Mouse (Mus musculus) lung, embryonic 14.5 days (tissue): Measurements from ENCODE around the gene Igfbp4. TPM values are rescaled to one million over a fixed set of nuclear protein-coding genes. Genes with fewer than 3 reads are reported as not detected.

Experiments
- ATAC-seq: fragments of 200-750 bp; cut with Nextera tagmentation; 2 replicates; pipeline ENCODE4 v1.8.0; 2017; ENCODE audit warnings: mild to moderate bottlenecking, moderate TSS enrichment, moderate library complexity; ENCODE audit not compliant: insufficient read depth
- DNase-seq: peaks from one replicate; pipeline ENCODE4 v3.0.0-alpha.2; 2015
- H3K27ac ChIP-seq: fragments of 300-500 bp; sonication (generic); 2 replicates; pipeline ENCODE4 v1.5.1; 2014; ENCODE audit warnings: low read depth, mild to moderate bottlenecking, moderate library complexity
- H3K27me3 ChIP-seq: fragments of 300-500 bp; sonication (generic); 2 replicates; pipeline ENCODE4 v1.6.1; 2014; ENCODE audit warnings: low read length, control low read depth; ENCODE audit not compliant: insufficient read depth
- H3K36me3 ChIP-seq: fragments of 300-500 bp; sonication (generic); 2 replicates; pipeline ENCODE4 v1.6.1; 2014; ENCODE audit warnings: control low read depth; ENCODE audit not compliant: insufficient read depth
- H3K4me1 ChIP-seq: fragments of 300-500 bp; sonication (generic); 2 replicates; pipeline ENCODE4 v1.6.1; 2014; ENCODE audit warnings: antibody characterized with exemption, control low read depth; ENCODE audit not compliant: insufficient read depth
- H3K4me2 ChIP-seq: fragments of 300-500 bp; sonication (generic); 2 replicates; pipeline ENCODE4 v1.6.1; 2014; ENCODE audit warnings: mild to moderate bottlenecking
- H3K4me3 ChIP-seq: fragments of 300-500 bp; sonication (generic); 2 replicates; pipeline ENCODE4 v1.5.1; 2014; ENCODE audit warnings: low read depth, low read length
- H3K9ac ChIP-seq: fragments of 300-500 bp; sonication (generic); 2 replicates; pipeline ENCODE4 v1.6.1; 2014
- H3K9me3 ChIP-seq: fragments of 300-500 bp; sonication (generic); 2 replicates; pipeline ENCODE4 v1.6.1; 2016; ENCODE audit warnings: low read depth, low read length, control low read depth
- CTCF ChIP-seq: IDR thresholded peaks from 2 replicates; pipeline ENCODE4 v1.5.1; 2016; ENCODE audit warnings: antibody characterized with exemption, low read depth
- WGBS: fragments of 180-500 bp; shearing (Covaris S2); extraction: QIAGEN DNeasy Blood & Tissue Kit; methylation state at CpG from one replicate; pipeline ENCODE4 v1.1.7; 2014; 5-methylcytosine and 5-hydroxymethylcytosine counted together
- polyA plus RNA-seq: library from polyadenylated mRNA; unstranded; fragments of >200 nt; fragmentation: Nextera tagmentation; extraction: Ambion mirVana; gene quantifications from 2 replicates; pipeline ENCODE4 v1.2.1, GENCODE M21; 2014

The Igfbp4 gene
- polyA plus RNA-seq, 1 experiment from 2014 or later, result 404 TPM

DNA sequence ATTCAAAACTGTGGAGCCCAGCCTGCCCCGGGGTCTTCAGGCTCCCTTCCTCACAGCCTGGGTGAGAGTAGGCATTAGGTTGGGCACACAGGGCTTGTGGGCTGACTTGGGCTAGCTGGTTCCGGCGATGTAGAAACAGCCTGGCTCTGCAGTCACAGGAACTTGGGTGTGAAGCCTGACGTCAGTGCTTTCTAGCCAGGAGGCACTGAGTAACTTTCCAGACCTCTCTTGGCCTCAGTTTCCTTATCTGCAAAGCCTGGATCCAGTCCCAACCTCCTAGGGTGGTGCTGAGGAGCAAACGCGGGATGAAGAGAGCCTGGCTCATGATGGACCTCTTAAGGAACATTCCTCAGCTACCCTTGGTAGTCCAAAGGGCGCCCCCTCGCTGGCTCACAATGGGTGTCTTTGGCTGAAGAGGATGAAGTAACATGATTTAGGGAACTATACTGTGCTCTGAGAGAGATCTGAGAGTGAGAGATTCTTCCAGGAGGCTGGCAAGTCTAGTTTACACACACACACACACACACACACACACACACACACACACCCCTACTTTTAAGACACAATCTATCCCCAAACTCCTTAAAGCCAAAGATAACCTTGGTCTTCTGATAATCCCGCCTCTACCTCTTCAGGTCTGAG, 40.0 kb downstream of the Igfbp4 start:
- no peak overlapping the region for H3K27ac ChIP-seq
- no peak overlapping the region for H3K9ac ChIP-seq
- no peaks in the 10 kb centered on the region for H3K9me3 ChIP-seq
- WGBS, result 74% methylated on average over 9 of the region's 9 CpGs
- H3K27me3 ChIP-seq, result no peaks in the 10 kb centered on the region
- TF ChIP-seq CTCF, result no peak
- H3K36me3 ChIP-seq, result no peaks in the 10 kb centered on the region
- ATAC-seq (no peak), DNase-seq (no peak)
- H3K4me1 ChIP-seq, result no peaks in the 10 kb centered on the region
- H3K4me3 ChIP-seq, result no peak overlapping the region
- H3K4me2 ChIP-seq, result no peak overlapping the region

DNA sequence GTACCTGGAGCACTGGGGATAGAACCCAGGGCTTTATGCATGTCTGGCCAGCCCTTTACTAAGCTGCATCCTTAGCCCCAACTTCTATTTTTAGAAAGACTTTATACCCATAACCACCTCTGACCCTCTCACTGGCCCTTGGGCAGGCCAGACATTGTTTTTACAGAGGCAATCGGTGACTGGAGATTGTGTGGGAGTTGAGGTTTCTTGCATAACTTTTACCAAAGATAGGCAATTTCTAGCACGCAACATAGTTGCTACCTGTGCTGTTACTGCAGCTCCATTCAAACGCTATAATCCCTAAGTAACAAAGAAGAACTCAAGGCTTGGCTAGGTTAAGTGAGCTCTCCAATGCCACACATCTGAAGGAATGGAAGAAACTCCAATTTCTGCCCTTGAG, 40.5 kb downstream of the Igfbp4 start:
- H3K36me3 ChIP-seq, result no peaks in the 10 kb centered on the region
- H3K4me2 ChIP-seq, result no peak overlapping the region
- no peaks in the 10 kb centered on the region for H3K4me1 ChIP-seq
- 64% methylated on average over 3 of the region's 3 CpGs for WGBS
- no peak overlapping the region for H3K27ac ChIP-seq
- H3K4me3 ChIP-seq, result no peak overlapping the region
- DNase-seq, result no peak
- H3K27me3 ChIP-seq, result no peaks in the 10 kb centered on the region
- H3K9ac ChIP-seq, result no peak overlapping the region
- ATAC-seq, result no peak
- no peak for TF ChIP-seq CTCF
- H3K9me3 ChIP-seq, result no peaks in the 10 kb centered on the region

DNA sequence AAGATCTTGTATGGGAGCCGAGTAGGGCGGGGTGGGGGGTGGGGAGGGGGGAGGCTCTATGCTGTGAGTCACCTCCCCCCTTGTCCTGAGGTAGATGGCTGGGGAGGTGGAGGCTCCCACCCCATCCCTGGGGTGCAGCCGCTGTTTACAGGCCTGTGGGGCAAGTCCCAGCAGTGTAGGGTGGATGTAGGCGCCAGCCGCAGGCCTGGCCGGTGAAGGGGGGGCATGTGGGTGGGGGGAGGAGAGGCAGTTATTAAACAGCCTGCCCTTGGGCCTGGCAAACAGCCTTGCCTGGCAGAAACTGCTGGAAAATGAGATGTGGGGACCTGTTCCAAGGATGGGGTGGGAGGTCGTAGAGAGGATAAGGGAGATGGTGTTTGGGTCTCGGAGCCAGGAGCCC, 41.1 kb downstream of the Igfbp4 start:
- TF ChIP-seq CTCF, result no peak
- Histone ChIP-seq H3K4me3 (no peak overlapping the region), H3K27me3 (no peaks in the 10 kb centered on the region), H3K9ac (no peak overlapping the region), H3K27ac (no peak overlapping the region), H3K9me3 (no peaks in the 10 kb centered on the region), H3K4me1 (no peaks in the 10 kb centered on the region), H3K4me2 (no peak overlapping the region), H3K36me3 (no peaks in the 10 kb centered on the region)
- WGBS, result 69% methylated on average over 8 of the region's 8 CpGs
- DNase-seq (no peak), ATAC-seq (no peak)

DNA sequence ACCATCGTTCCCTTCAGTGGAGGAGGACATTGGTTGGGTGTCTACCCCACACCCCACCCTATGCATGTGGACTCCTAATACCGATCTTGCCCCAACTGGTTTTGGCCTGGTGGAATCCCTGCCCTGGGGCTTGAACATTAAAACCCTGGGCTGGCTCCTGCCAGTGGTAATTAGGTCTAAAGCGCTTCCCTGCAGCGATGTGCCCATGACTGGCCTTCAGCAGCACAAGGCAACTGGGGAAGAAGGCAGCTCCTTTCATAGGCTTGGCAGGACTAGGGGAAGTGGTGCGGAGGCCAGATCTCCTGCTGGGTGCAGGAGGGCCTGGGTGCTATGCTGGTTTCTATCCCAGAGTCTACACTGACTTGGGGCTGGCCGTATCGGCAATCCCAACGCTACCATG, 42.5 kb downstream of the Igfbp4 start:
- DNase-seq, result no peak
- Histone ChIP-seq H3K4me3 (no peak overlapping the region), H3K9ac (no peak overlapping the region), H3K27ac (no peak overlapping the region), H3K27me3 (no peaks in the 10 kb centered on the region), H3K4me1 (no peaks in the 10 kb centered on the region), H3K36me3 (no peaks in the 10 kb centered on the region), H3K4me2 (no peak overlapping the region), H3K9me3 (no peaks in the 10 kb centered on the region)
- no peak for TF ChIP-seq CTCF
- 84% methylated on average over 8 of the region's 8 CpGs for WGBS
- no peak for ATAC-seq

DNA sequence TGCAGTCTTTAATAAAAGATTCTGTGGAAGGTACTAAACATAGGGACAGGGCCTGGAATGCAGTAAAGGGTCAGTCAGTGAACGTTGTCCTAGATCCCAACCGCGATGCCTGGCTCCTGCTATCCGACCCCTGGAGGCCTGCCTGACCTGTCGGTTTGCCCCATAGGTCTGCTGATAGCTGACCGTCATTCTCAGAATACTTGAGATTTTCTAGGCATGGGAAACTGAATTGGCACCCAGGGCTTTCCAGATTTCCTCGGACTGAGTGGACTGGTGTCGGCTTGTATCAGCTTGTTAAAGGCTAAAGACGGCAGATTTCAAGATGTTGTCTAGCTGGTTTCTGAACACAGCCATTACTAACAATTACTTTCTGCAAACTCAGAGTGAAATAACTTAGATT, 43.3 kb downstream of the Igfbp4 start:
- H3K9ac ChIP-seq, result no peak overlapping the region
- DNase-seq (no peak), ATAC-seq (no peak)
- no peak overlapping the region for H3K4me2 ChIP-seq
- TF ChIP-seq CTCF, result no peak
- H3K36me3 ChIP-seq, result no peaks in the 10 kb centered on the region
- no peaks in the 10 kb centered on the region for H3K4me1 ChIP-seq
- no peak overlapping the region for H3K4me3 ChIP-seq
- no peaks in the 10 kb centered on the region for H3K9me3 ChIP-seq
- 66% methylated on average over 9 of the region's 9 CpGs for WGBS
- no peak overlapping the region for H3K27ac ChIP-seq
- no peaks in the 10 kb centered on the region for H3K27me3 ChIP-seq

DNA sequence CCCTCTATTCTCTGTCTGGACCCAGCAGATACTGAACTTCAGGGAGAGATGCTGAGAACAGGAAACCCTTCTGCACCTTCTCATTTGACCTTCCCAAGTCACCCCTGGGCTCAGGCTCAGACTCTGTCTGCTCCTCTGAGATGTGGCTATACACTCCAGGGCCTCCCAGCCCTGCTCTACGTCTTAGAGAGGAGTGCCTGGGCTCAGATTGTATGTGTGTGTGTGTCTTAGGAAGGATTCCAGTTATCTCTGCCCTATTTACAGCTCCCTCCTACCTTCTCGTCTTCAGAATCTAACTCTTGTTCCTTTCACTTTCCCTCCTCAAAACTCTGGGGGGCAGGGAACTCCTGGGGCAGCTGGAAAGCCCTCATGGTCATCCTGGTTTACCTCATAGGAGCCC, 47.4 kb downstream of the Igfbp4 start:
- Histone ChIP-seq H3K4me3 (no peak overlapping the region), H3K36me3 (no peaks in the 10 kb centered on the region), H3K9me3 (no peaks in the 10 kb centered on the region), H3K27ac (no peak overlapping the region), H3K27me3 (no peaks in the 10 kb centered on the region), H3K4me1 (no peaks in the 10 kb centered on the region), H3K9ac (no peak overlapping the region), H3K4me2 (no peak overlapping the region)
- no peak for TF ChIP-seq CTCF
- DNase-seq, result no peak
- ATAC-seq, result no peak
- 33% methylated on average over 2 of the region's 2 CpGs for WGBS

DNA sequence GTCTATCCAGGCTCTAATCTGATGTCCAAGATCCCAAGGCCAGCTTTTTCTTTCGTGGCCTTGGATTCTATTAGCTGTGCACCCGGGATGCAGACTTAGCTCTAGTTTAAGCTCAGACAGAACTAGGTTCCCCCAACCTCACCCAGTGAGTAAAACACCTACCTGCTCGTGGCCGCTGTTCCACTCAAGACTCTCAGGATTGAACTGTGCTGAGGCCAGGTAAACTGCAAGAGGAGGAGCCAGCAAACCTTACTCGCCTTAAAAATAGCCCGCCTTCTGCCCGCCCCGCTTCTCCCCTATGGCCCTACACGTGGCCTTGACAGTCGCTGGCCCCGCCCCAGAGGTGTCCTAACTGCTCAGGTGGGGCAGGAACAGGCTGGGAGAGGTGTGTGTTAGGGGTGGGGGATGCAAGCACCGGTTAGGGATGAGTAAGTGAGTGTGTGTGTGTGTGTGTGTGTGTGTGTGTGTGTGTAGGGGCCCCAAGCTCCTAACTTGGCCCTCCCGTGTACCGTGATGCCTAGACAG, 48.1 kb downstream of the Igfbp4 start, which contains the start of gene Tns4:
Gene Tns4, minus strand, starts transcription at position 230 of the 525 bp plus-strand sequence.
- Histone ChIP-seq H3K27me3 (no peaks in the 10 kb centered on the region), H3K36me3 (no peaks in the 10 kb centered on the region), H3K9me3 (no peaks in the 10 kb centered on the region), H3K27ac (no peak within 1 kb of the TSS), H3K4me1 (no peaks in the 10 kb centered on the region), H3K4me3 (no peak within 1 kb of the TSS), H3K9ac (no peak within 1 kb of the TSS), H3K4me2 (no peak within 1 kb of the TSS)
- ATAC-seq, result no peak
- no peak for TF ChIP-seq CTCF
- DNase-seq, result no peak
- WGBS, result 56% methylated on average over 14 of the region's 14 CpGs

DNA sequence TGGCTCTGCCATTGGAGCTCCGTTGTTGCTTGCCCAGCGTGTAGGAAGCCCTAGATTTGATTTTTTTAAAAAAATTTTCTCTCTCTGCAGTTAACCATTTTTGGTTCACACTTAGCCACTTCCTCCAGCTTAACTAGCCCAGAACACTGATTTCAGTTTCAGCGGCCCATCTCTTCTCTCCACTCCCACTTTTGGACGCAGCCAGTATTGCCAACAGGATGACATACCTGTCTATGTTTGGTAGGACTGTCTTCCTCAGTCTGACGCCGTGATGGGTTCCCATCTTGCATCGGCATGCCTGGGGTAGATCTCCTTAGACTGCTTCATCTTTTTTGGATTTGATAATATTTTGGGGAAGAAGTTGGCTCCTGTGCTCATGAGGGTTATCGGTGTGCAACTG, 49.3 kb downstream of the Igfbp4 start:
- Histone ChIP-seq H3K4me2 (no peak overlapping the region), H3K9me3 (no peaks in the 10 kb centered on the region), H3K27me3 (no peaks in the 10 kb centered on the region), H3K4me3 (no peak overlapping the region), H3K27ac (no peak overlapping the region), H3K4me1 (no peaks in the 10 kb centered on the region), H3K36me3 (no peaks in the 10 kb centered on the region), H3K9ac (no peak overlapping the region)
- no peak for TF ChIP-seq CTCF
- no peak for ATAC-seq
- WGBS, result 92% methylated on average over 8 of the region's 8 CpGs
- no peak for DNase-seq
